In the genomic region with DNA sequence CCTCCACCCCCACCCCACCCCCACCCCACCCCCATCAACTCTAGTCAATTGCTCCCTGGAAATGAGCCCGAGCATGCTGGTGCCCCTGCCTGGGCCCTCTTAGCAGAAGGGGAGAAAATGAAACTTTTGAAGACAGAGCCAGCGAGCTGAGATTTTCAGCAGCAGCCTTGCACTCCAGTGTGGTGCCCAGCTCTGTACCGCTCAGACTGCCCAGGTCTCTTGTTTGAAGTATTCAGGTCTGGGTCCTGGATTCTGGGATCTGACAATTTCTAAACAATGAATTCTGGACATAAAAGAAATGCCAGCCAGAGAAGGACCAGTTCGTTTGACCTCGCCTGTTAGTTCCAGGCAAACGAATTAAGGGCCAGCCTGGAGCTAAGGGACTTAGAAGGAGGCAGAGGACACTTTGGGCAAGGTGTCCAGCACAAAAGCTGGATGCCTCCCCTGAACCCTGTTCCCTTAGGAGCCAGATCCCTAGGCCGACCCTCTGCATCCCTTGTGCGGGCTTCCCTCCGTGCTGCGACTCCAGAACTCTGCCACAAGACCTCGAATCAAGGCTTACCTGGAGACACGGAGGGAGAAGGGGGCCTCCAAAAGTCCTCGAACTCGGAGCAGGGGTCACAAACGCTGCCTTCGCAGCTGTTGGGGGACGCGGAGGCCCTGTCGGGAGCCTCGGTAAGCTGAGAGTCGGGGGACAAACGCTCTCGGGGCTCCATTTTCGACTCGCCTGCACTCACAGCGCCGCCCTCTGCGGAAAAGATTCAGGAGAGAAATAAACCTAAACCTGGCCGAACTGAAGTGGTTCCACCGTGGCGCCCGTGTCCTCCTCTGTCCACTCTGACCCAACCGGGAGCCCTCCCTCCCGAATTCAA, we compare ENCODE assay signal across 9 mouse cellular contexts. TPM values are rescaled to one million over a fixed set of nuclear protein-coding genes. Genes with fewer than 3 reads are reported as not detected.
DNase-seq lines count a peak whose midpoint lies in the region; ATAC-seq lines count a peak whose summit lies in the region.
"Had no signal": no experiment of that assay in that cellular context is flagged by ENCODE, and none has a peak within 500 bp of the region (broad histone marks: within the 10 kb centered on the region; RNA-seq: fewer than 3 reads in every experiment).

No protein-coding gene starts in this region.

- no peaks in the 10 kb centered on the region for H3K9me3 ChIP-seq in forebrain, embryonic 13.5 days (replicated peaks)
- no peaks in the 10 kb centered on the region for H3K9me3 ChIP-seq in intestine, embryonic 15.5 days

- H3K4me2 ChIP-seq in forebrain, embryonic 13.5 days, result peak overlapping the region; percentile 33
- peak overlapping the region; percentile 65 for H3K4me2 ChIP-seq in intestine, embryonic 15.5 days (replicated peaks)

- H3K9ac ChIP-seq in forebrain, embryonic 13.5 days, result no peak overlapping the region
- no peak overlapping the region for H3K9ac ChIP-seq in intestine, embryonic 15.5 days

- peaks cover 44% of the 10 kb centered on the region for H3K4me1 ChIP-seq in forebrain, embryonic 13.5 days
- peaks cover 54% of the 10 kb centered on the region for H3K4me1 ChIP-seq in intestine, embryonic 15.5 days (replicated peaks)

- peaks cover 98% of the 10 kb centered on the region for H3K27me3 ChIP-seq in forebrain, embryonic 13.5 days
- peaks cover 83% of the 10 kb centered on the region for H3K27me3 ChIP-seq in intestine, embryonic 15.5 days (replicated peaks)
- H3K27me3 ChIP-seq: CH12.LX had no signal

- H3K36me3 ChIP-seq in forebrain, embryonic 13.5 days (ENCODE audit: poor library complexity, severe bottlenecking), result no peaks in the 10 kb centered on the region
- no peaks in the 10 kb centered on the region for H3K36me3 ChIP-seq in intestine, embryonic 15.5 days

- WGBS in forebrain, embryonic 13.5 days, result under 1% methylated on average over 34 of the region's 34 CpGs
- 2% methylated on average over 34 of the region's 34 CpGs for WGBS in intestine, embryonic 15.5 days

- no peak overlapping the region for H3K27ac ChIP-seq in forebrain, embryonic 13.5 days
- H3K27ac ChIP-seq in intestine, embryonic 15.5 days, result no peak overlapping the region

- H3K4me3 ChIP-seq in forebrain, embryonic 13.5 days, result peak overlapping the region; percentile 19
- peak overlapping the region; percentile 35 for H3K4me3 ChIP-seq in intestine, embryonic 15.5 days (replicated peaks)

- DNase-seq in cerebellum, postnatal 10 days, result peak; percentile 40 to 52
- peak; percentile 56 for DNase-seq in Muller cell, postnatal 12 days (ENCODE audit: inconsistent ontology term)
- DNase-seq in lung, postnatal 14 days, result peak; percentile 18
- DNase-seq in thymus, adult 18-20 months, result peak; percentile 42 to 60

- no peak for ATAC-seq in cerebellum, adult (ENCODE audit: insufficient number of reproducible peaks, low FRiP score, low TSS enrichment)
- ATAC-seq in forebrain, embryonic 13.5 days, result no peak
- no peak for ATAC-seq in intestine, embryonic 15.5 days
- no peak for ATAC-seq in activated CD4-positive, CD25-positive, alpha-beta regulatory T cell, adult 4 months

RNA-seq across cellular contexts. Expression of a gene that starts 2.9 kb away (rescaled TPM):
- not detected in 2 replicates for polyA plus RNA-seq in forebrain, embryonic 13.5 days (2015; fragmentation: Nextera tagmentation; extraction: Ambion mirVana)
- polyA plus RNA-seq in intestine, embryonic 15.5 days (2015; fragmentation: Nextera tagmentation; extraction: Ambion mirVana), result 1.2 and 2.2 TPM in 2 replicates
- 1 to 10 TPM; 2.6 to 3.1 TPM for polyA plus RNA-seq in activated CD4-positive, CD25-positive, alpha-beta regulatory T cell, adult 4 months (2017; shearing (Covaris generic))
